Mouse (Mus musculus): ENCODE data around the gene Rdh7. TPM values are rescaled to one million over a fixed set of nuclear protein-coding genes. Genes with fewer than 3 reads are reported as not detected.
"Not testable (repeated sequence)": the region's sequence is repeated elsewhere in the genome, so short reads cannot be mapped to it uniquely, and the experiment has no call there.

Rdh7 gene
- polyA plus RNA-seq, 1 experiment: 0.06 TPM

GRCm38 (mm10) chr10:127924597-127925378 is 36.2 kb upstream of the Rdh7 start:
- Histone ChIP-seq H3K27me3 (ENCODE audit: control insufficient read depth, insufficient read depth, low read length) (no peaks in the 10 kb centered on the region), H3K36me3 (ENCODE audit: control insufficient read depth, insufficient read depth, low read length) (no peaks in the 10 kb centered on the region), H3K4me3 (ENCODE audit: extremely low read depth, insufficient read depth, insufficient read length) (no peak overlapping the region), H3K27ac (ENCODE audit: insufficient read depth, low read length) (no peak overlapping the region), H3K4me1 (ENCODE audit: control insufficient read depth, insufficient read depth, insufficient read length) (no peaks in the 10 kb centered on the region)
- TF ChIP-seq POLR2A (IDR thresholded peaks at IDR 0.05; ENCODE audit: low read depth, low read length) (no peak), CTCF (IDR thresholded peaks at IDR 0.05; ENCODE audit: extremely low read depth, insufficient read depth, insufficient read length, insufficient replicate concordance) (no peak)
- no peak for DNase-seq (ENCODE audit: low read depth in 1 of 2, low spot score in 2 of 2)
- WGBS: 88% methylated on average over 7 of the region's 7 CpGs

DNA sequence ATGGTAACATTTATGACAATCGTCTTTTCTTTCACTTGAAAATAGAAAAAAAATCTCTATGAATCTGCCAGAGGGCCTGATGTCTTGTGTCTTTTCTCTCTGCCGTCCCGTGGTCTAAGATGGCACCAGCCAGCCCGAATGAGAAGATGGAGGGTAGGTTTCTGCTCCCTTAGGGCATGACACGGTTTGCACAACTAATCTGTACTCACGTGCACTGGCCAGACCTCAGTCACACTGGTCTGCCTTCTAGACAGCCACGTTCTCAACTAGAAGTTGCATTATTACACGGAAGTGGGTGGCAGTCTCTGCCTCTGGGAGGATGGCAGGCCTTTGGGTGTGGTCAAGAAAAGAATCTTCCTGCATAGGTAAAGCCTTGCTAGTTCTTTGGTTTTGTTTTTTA is 34.4 kb upstream of the Rdh7 start:
- TF ChIP-seq CTCF (IDR thresholded peaks at IDR 0.05; ENCODE audit: extremely low read depth, insufficient read depth, insufficient read length, insufficient replicate concordance) (no peak), POLR2A (IDR thresholded peaks at IDR 0.05; ENCODE audit: low read depth, low read length) (no peak)

GRCm38 (mm10) chr10:127922241-127922640 is 33.6 kb upstream of the Rdh7 start:
- H3K36me3 ChIP-seq (ENCODE audit: control insufficient read depth, insufficient read depth, low read length): no peaks in the 10 kb centered on the region
- no peak overlapping the region for H3K27ac ChIP-seq (ENCODE audit: insufficient read depth, low read length)
- no peak for DNase-seq (ENCODE audit: low read depth in 1 of 2, low spot score in 2 of 2)
- 77% methylated on average over 1 of the region's 1 CpGs for WGBS
- H3K4me1 ChIP-seq (ENCODE audit: control insufficient read depth, insufficient read depth, insufficient read length): no peaks in the 10 kb centered on the region
- TF ChIP-seq POLR2A (IDR thresholded peaks at IDR 0.05; ENCODE audit: low read depth, low read length): no peak
- no peak for TF ChIP-seq CTCF (IDR thresholded peaks at IDR 0.05; ENCODE audit: extremely low read depth, insufficient read depth, insufficient read length, insufficient replicate concordance)
- no peak overlapping the region for H3K4me3 ChIP-seq (ENCODE audit: extremely low read depth, insufficient read depth, insufficient read length)
- H3K27me3 ChIP-seq (ENCODE audit: control insufficient read depth, insufficient read depth, low read length): no peaks in the 10 kb centered on the region

More for the DNA sequence above, 34.4 kb upstream of the Rdh7 start:
- Histone ChIP-seq H3K27ac (ENCODE audit: insufficient read depth, low read length) (no peak overlapping the region), H3K4me1 (ENCODE audit: control insufficient read depth, insufficient read depth, insufficient read length) (no peaks in the 10 kb centered on the region), H3K27me3 (ENCODE audit: control insufficient read depth, insufficient read depth, low read length) (no peaks in the 10 kb centered on the region), H3K36me3 (ENCODE audit: control insufficient read depth, insufficient read depth, low read length) (no peaks in the 10 kb centered on the region), H3K4me3 (ENCODE audit: extremely low read depth, insufficient read depth, insufficient read length) (no peak overlapping the region)
- WGBS: 90% methylated on average over 8 of the region's 8 CpGs
- DNase-seq (ENCODE audit: low read depth in 1 of 2, low spot score in 2 of 2): no peak

- TF ChIP-seq POLR2A (IDR thresholded peaks at IDR 0.05; ENCODE audit: low read depth, low read length) (no peak), CTCF (IDR thresholded peaks at IDR 0.05; ENCODE audit: extremely low read depth, insufficient read depth, insufficient read length, insufficient replicate concordance) (no peak)
- Histone ChIP-seq H3K4me1 (ENCODE audit: control insufficient read depth, insufficient read depth, insufficient read length) (no peaks in the 10 kb centered on the region), H3K4me3 (ENCODE audit: extremely low read depth, insufficient read depth, insufficient read length) (no peak overlapping the region), H3K27me3 (ENCODE audit: control insufficient read depth, insufficient read depth, low read length) (no peaks in the 10 kb centered on the region), H3K27ac (ENCODE audit: insufficient read depth, low read length) (no peak overlapping the region), H3K36me3 (ENCODE audit: control insufficient read depth, insufficient read depth, low read length) (no peaks in the 10 kb centered on the region)
- no peak for DNase-seq (ENCODE audit: low read depth in 1 of 2, low spot score in 2 of 2)
- WGBS: 94% methylated on average over 5 of the region's 5 CpGs
These were observed 29.0 kb upstream of the Rdh7 start for GRCm38 (mm10) chr10:127917651-127918050.

DNA sequence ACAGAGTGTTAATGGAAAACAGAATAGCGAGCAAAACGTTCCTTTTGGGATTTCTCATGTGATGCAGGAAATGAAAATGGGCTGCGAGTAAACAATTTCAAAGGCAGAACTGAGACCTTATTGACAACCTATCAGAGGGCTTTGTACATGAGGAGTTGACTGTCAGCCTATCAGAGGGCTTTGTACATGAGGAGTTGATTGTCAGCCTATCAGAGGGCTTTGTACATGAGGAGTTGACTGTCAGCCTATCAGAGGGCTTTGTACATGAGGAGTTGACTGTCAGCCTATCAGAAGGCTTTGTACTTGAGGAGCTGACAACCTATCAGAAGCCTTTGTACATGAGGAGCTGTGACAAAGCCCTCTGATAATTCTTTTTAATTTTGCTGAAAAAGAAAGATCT is 28.6 kb upstream of the Rdh7 start:
- not testable (repeated sequence) for H3K27ac ChIP-seq (ENCODE audit: insufficient read depth, low read length); H3K4me1 ChIP-seq (ENCODE audit: control insufficient read depth, insufficient read depth, insufficient read length); DNase-seq (ENCODE audit: low read depth in 1 of 2, low spot score in 2 of 2); H3K36me3 ChIP-seq (ENCODE audit: control insufficient read depth, insufficient read depth, low read length); H3K27me3 ChIP-seq (ENCODE audit: control insufficient read depth, insufficient read depth, low read length); H3K4me3 ChIP-seq (ENCODE audit: extremely low read depth, insufficient read depth, insufficient read length)
- 87% methylated on average over 3 of the region's 3 CpGs for WGBS

GRCm38 (mm10) chr10:127915578-127915977 is 27.0 kb upstream of the Rdh7 start:
- Histone ChIP-seq H3K27ac (ENCODE audit: insufficient read depth, low read length) (no peak overlapping the region), H3K4me1 (ENCODE audit: control insufficient read depth, insufficient read depth, insufficient read length) (no peaks in the 10 kb centered on the region), H3K27me3 (ENCODE audit: control insufficient read depth, insufficient read depth, low read length) (no peaks in the 10 kb centered on the region), H3K36me3 (ENCODE audit: control insufficient read depth, insufficient read depth, low read length) (no peaks in the 10 kb centered on the region), H3K4me3 (ENCODE audit: extremely low read depth, insufficient read depth, insufficient read length) (no peak overlapping the region)
- WGBS: 98% methylated on average over 1 of the region's 1 CpGs
- TF ChIP-seq CTCF (IDR thresholded peaks at IDR 0.05; ENCODE audit: extremely low read depth, insufficient read depth, insufficient read length, insufficient replicate concordance): no peak
- no peak for TF ChIP-seq POLR2A (IDR thresholded peaks at IDR 0.05; ENCODE audit: low read depth, low read length)
- no peak for DNase-seq (ENCODE audit: low read depth in 1 of 2, low spot score in 2 of 2)

DNA sequence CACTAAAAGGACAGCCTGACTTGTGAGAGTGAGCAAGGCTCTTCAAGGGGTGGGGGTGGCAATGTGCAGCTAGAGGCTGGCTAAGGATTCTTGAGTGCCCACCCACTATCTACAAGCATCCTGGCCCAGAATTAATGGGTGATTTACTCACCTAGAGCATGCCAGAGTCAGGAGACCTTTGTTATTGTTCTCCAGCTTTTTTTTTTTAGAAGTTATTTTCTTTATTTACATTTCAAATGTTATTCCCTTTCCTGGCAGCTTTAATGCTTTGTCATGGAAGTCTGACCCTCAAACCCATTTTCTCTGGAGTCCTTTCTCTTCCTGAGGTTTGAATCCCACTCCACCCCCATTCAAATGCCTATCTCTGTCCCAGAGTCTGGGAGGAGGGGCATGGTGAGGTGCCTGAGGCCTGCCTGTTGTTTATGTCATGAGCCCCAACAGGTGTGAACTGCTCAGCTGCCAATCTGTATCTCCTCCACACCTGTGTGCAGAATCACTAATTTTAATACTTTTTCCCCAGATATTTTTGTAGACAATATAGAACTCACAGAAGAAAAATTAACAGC is 18.9 kb upstream of the Rdh7 start:
- Histone ChIP-seq H3K4me3 (ENCODE audit: extremely low read depth, insufficient read depth, insufficient read length) (no peak overlapping the region), H3K27me3 (ENCODE audit: control insufficient read depth, insufficient read depth, low read length) (no peaks in the 10 kb centered on the region), H3K36me3 (ENCODE audit: control insufficient read depth, insufficient read depth, low read length) (no peaks in the 10 kb centered on the region), H3K27ac (ENCODE audit: insufficient read depth, low read length) (no peak overlapping the region), H3K4me1 (ENCODE audit: control insufficient read depth, insufficient read depth, insufficient read length) (no peaks in the 10 kb centered on the region; the same call in 1 of the 2 replicates)
- no peak for DNase-seq (ENCODE audit: low read depth in 1 of 2, low spot score in 2 of 2)
- TF ChIP-seq CTCF (IDR thresholded peaks at IDR 0.05; ENCODE audit: extremely low read depth, insufficient read depth, insufficient read length, insufficient replicate concordance): no peak
- TF ChIP-seq POLR2A (IDR thresholded peaks at IDR 0.05; ENCODE audit: low read depth, low read length): no peak

Data from spleen, adult 2 months (tissue).